Mouse (Mus musculus): ENCODE data around the gene Atg16l1.

Gene Atg16l1

GRCm38 (mm10) chr1:87828185-87828584, 72.5 kb downstream of the Atg16l1 start:
- DNase-seq (ENCODE audit: inconsistent age in 2 of 2, low spot score in 1 of 2) = peak; percentile 59 to 89

GRCm38 (mm10) chr1:87828926-87829580, 73.4 kb downstream of the Atg16l1 start:
- no peak for DNase-seq (ENCODE audit: inconsistent age in 2 of 2, low spot score in 1 of 2)

GRCm38 (mm10) chr1:87829621-87830211, 74.0 kb downstream of the Atg16l1 start:
- no peak for DNase-seq (ENCODE audit: inconsistent age in 2 of 2, low spot score in 1 of 2)

- DNase-seq (ENCODE audit: inconsistent age in 2 of 2, low spot score in 1 of 2) = no peak
These were observed 80.8 kb downstream of the Atg16l1 start for GRCm38 (mm10) chr1:87836453-87836852.

- DNase-seq (ENCODE audit: inconsistent age in 2 of 2, low spot score in 1 of 2) = no peak
These were observed 81.3 kb downstream of the Atg16l1 start for GRCm38 (mm10) chr1:87837018-87837417.

GRCm38 (mm10) chr1:87840411-87841208, 84.9 kb downstream of the Atg16l1 start:
- no peak for DNase-seq (ENCODE audit: inconsistent age in 2 of 2, low spot score in 1 of 2)
